11 mouse cellular contexts compared by ENCODE assay signal in genomic region chr9:67813171-67813570, GRCm38 (mm10). TPM values are rescaled to one million over a fixed set of nuclear protein-coding genes. Genes with fewer than 3 reads are reported as not detected.
DNase-seq lines count a peak whose midpoint lies in the region; ATAC-seq and TF ChIP-seq lines count a peak whose summit lies in the region.
"Had no signal": no experiment of that assay in that cellular context is flagged by ENCODE, and none has a peak within 500 bp of the region (broad histone marks: within the 10 kb centered on the region; RNA-seq: fewer than 3 reads in every experiment).

No protein-coding gene starts in this region.

- H3K4me2 ChIP-seq in lung, embryonic 15.5 days = no peak overlapping the region
- H3K4me2 ChIP-seq in heart, embryonic 13.5 days = no peak overlapping the region

- no peaks in the 10 kb centered on the region for H3K9me3 ChIP-seq in lung, embryonic 15.5 days
- H3K9me3 ChIP-seq in heart, embryonic 13.5 days = no peaks in the 10 kb centered on the region

- ATAC-seq in lung, embryonic 15.5 days (ENCODE audit: borderline replicate concordance, extremely low read depth, low FRiP score, low TSS enrichment) = peak; percentile 50; the same call in 1 of the 2 replicates
- no peak for ATAC-seq in heart, embryonic 13.5 days (ENCODE audit: extremely low read depth, insufficient number of reproducible peaks, low FRiP score, low TSS enrichment)
- ATAC-seq: forebrain, postnatal 0 days had no signal

- TF ChIP-seq POLR2A in lung, adult 2 months (IDR thresholded peaks at IDR 0.05; ENCODE audit: borderline replicate concordance, extremely low read depth, low read depth, low read length) = no peak
- TF ChIP-seq POLR2A in cerebellum, adult 2 months (IDR thresholded peaks at IDR 0.05; ENCODE audit: borderline replicate concordance, insufficient read depth, low read length) = no peak

- TF ChIP-seq CTCF in lung, adult 2 months (IDR thresholded peaks at IDR 0.05; ENCODE audit: insufficient read depth, low read length) = no peak
- no peak for TF ChIP-seq CTCF in cerebellum, adult 2 months (IDR thresholded peaks at IDR 0.05; ENCODE audit: borderline replicate concordance, insufficient read depth, low read depth, low read length)

- H3K4me1 ChIP-seq in lung, embryonic 15.5 days = peaks cover 20% of the 10 kb centered on the region
- no peaks in the 10 kb centered on the region for H3K4me1 ChIP-seq in lung, adult 2 months (ENCODE audit: control insufficient read depth, insufficient read depth, low read length)
- H3K4me1 ChIP-seq in heart, embryonic 13.5 days = peaks cover 46% of the 10 kb centered on the region
- H3K4me1 ChIP-seq in cerebellum, adult 2 months (ENCODE audit: control insufficient read depth, insufficient read depth, low read length) = no peaks in the 10 kb centered on the region

- no peak overlapping the region for H3K9ac ChIP-seq in lung, embryonic 15.5 days
- no peak overlapping the region for H3K9ac ChIP-seq in heart, embryonic 13.5 days
- H3K9ac ChIP-seq: forebrain, postnatal 0 days had no signal

- peak overlapping the region; percentile 77 for H3K27ac ChIP-seq in lung, embryonic 15.5 days
- peak overlapping the region; percentile 43; the same call in 1 of the 2 replicates for H3K27ac ChIP-seq in heart, embryonic 13.5 days (replicated peaks)
- no peak overlapping the region for H3K27ac ChIP-seq in cerebellum, adult 2 months (ENCODE audit: insufficient read depth, low read length)

- no peaks in the 10 kb centered on the region for H3K36me3 ChIP-seq in lung, embryonic 15.5 days
- H3K36me3 ChIP-seq in heart, embryonic 13.5 days = no peaks in the 10 kb centered on the region

- peak; percentile 9 for DNase-seq in embryo, embryonic 10 days (ENCODE audit: low spot score)
- DNase-seq in embryo, embryonic 10.5 days (ENCODE audit: low spot score) = no peak
- no peak for DNase-seq in lung, adult 2 months
- peak; percentile 50 for DNase-seq in lung, postnatal 10 days
- no peak for DNase-seq in cerebellum, adult 2 months
- DNase-seq in urinary bladder, postnatal 4 days (ENCODE audit: low spot score in 2 of 2) = no peak
- DNase-seq: cerebellum, adult 18-20 months; forebrain, postnatal 0 days had no signal

- no peaks in the 10 kb centered on the region for H3K27me3 ChIP-seq in lung, embryonic 15.5 days
- H3K27me3 ChIP-seq in heart, embryonic 13.5 days (replicated peaks) = no peaks in the 10 kb centered on the region
- no peaks in the 10 kb centered on the region for H3K27me3 ChIP-seq in cerebellum, adult 2 months (ENCODE audit: control insufficient read depth, insufficient read depth, low read length)

- WGBS in lung, embryonic 15.5 days = 44% methylated on average over 4 of the region's 4 CpGs
- 72% methylated on average over 4 of the region's 4 CpGs for whole genome bisulfite sequencing in lung, adult 2 months
- 67% methylated on average over 4 of the region's 4 CpGs for WGBS in heart, embryonic 13.5 days
- 83% methylated on average over 4 of the region's 4 CpGs for WGBS in cerebellum, adult 2 months

- H3K4me3 ChIP-seq in lung, embryonic 15.5 days = no peak overlapping the region
- no peak overlapping the region for H3K4me3 ChIP-seq in lung, adult 2 months (replicated peaks; ENCODE audit: extremely low read depth, low read depth, low read length)
- no peak overlapping the region for H3K4me3 ChIP-seq in heart, embryonic 13.5 days
- no peak overlapping the region for H3K4me3 ChIP-seq in cerebellum, adult 2 months (replicated peaks; ENCODE audit: insufficient read depth, low read depth, low read length)

RNA-seq across cellular contexts. Expression of gene C2cd4a, which starts 19.0 kb away (rescaled TPM):
- 0.98 and 1.3 TPM in 2 replicates for polyA plus RNA-seq in lung, embryonic 15.5 days (2015; fragmentation: Nextera tagmentation; extraction: Ambion mirVana)
- polyA plus RNA-seq in lung, adult 2 months (2012; rRNA removed) = 1.2 and 1.7 TPM in 2 replicates
- 0.27 and 0.34 TPM in 2 replicates for polyA plus RNA-seq in heart, embryonic 13.5 days (2015; fragmentation: Nextera tagmentation; extraction: Ambion mirVana)
- polyA plus RNA-seq in cerebellum, adult 2 months (2012; rRNA removed) = 0.07 and 0.10 TPM in 2 replicates
- polyA plus RNA-seq: heart, postnatal 0 days had no signal

RNA-seq across cellular contexts. Expression of gene Vps13c, which starts 27.0 kb away (rescaled TPM):
- 5.0 and 5.6 TPM in 2 replicates for polyA plus RNA-seq in lung, embryonic 15.5 days (2015; fragmentation: Nextera tagmentation; extraction: Ambion mirVana)
- 6.1 and 9.1 TPM in 2 replicates for polyA plus RNA-seq in lung, adult 2 months (2012; rRNA removed)
- polyA plus RNA-seq in heart, embryonic 13.5 days (2015; fragmentation: Nextera tagmentation; extraction: Ambion mirVana) = 4.0 and 4.7 TPM in 2 replicates
- 45.6 and 46.5 TPM in 2 replicates for polyA plus RNA-seq in cerebellum, adult 2 months (2012; rRNA removed)

RNA-seq across cellular contexts. Expression of gene C2cd4b, which starts 53.9 kb away (rescaled TPM):
- 0.95 and 1.6 TPM in 2 replicates for polyA plus RNA-seq in lung, embryonic 15.5 days (2015; fragmentation: Nextera tagmentation; extraction: Ambion mirVana)
- 10.6 and 21.0 TPM in 2 replicates for polyA plus RNA-seq in lung, adult 2 months (2012; rRNA removed)
- 0.71 and 1.1 TPM in 2 replicates for polyA plus RNA-seq in heart, embryonic 13.5 days (2015; fragmentation: Nextera tagmentation; extraction: Ambion mirVana)
- 0.33 and 0.54 TPM in 2 replicates for polyA plus RNA-seq in cerebellum, adult 2 months (2012; rRNA removed)

Comparison
In these comparisons a context has a peak if more than half of its experiments do, and no peak if none do; other contexts are left out.
1. DNase-seq: peak in embryo, embryonic 10 days (single experiment) and lung, postnatal 10 days (single experiment); none in embryo, embryonic 10.5 days (single experiment), lung, adult 2 months (single experiment), cerebellum, adult 2 months (0 of 2) and urinary bladder, postnatal 4 days (0 of 2).